Mouse (Mus musculus) brain, embryonic 18.5 days (tissue): ENCODE results near the gene Il16.

Experiments
- DNase-seq: peaks from one replicate; pipeline ENCODE4 v3.0.0-alpha.2; 2012; ENCODE audit warnings: low read depth, low spot score

Gene Il16

DNA sequence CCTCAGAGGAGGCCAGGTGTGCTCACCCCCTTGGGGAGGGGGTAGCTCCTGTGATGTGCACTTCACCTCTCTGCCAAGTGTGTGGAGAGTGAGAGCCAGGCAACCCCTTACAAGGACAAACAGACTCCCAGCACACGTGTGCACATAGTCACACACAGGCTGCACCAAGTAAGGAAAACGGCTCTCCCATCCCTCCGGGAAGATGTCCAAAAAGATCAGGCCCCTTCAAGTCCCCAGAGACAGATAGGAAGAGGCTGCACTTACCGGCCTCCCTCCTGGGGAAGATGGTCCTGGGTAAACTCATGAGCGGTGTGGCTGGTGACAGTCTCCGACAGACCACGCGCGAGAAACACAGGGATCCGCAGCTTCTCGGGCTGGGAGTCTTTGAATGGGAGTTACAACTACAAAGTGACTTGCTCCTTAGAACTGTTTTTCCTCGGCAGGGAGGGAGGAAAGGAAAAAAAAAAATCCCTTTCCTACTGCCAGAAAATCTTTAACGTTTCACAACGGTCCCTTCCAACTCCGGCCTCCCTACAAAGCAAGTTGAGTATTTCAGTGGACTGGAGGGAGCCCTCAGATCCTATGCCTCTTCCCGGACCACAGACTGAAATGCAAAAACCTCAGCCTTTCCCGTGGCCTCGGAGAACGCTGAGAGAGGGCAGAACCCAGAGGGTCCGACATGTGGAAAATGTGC lies at the start of gene Il16:
Gene Il16 (minus strand): TSS at position 314 of the 694 bp plus-strand sequence.
- DNase-seq: no peak

DNA sequence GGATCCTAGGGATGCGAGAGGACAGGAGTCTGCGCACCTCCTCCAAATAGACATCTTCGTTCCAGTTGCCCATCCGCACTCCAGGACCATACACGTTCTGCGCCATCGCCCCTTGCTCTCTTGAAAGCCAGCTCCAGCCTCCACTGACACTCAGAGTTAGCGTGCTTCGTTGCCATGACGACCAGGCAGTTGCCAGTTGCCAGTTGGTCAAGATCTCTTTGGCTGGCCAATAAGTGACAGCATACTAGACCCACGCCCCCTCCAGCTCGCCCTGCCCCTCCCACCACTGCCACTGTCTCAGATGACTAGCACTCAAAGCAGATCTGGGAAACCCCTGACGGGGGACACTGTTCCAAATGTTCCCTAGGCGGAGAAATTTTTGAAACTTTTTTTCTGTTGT lies 49.2 kb upstream of the Il16 start, which contains the start of gene Cfap161:
Gene Cfap161 (minus strand): TSS at position 176 of the 400 bp plus-strand sequence.
- DNase-seq: peak; percentile 42

DNA sequence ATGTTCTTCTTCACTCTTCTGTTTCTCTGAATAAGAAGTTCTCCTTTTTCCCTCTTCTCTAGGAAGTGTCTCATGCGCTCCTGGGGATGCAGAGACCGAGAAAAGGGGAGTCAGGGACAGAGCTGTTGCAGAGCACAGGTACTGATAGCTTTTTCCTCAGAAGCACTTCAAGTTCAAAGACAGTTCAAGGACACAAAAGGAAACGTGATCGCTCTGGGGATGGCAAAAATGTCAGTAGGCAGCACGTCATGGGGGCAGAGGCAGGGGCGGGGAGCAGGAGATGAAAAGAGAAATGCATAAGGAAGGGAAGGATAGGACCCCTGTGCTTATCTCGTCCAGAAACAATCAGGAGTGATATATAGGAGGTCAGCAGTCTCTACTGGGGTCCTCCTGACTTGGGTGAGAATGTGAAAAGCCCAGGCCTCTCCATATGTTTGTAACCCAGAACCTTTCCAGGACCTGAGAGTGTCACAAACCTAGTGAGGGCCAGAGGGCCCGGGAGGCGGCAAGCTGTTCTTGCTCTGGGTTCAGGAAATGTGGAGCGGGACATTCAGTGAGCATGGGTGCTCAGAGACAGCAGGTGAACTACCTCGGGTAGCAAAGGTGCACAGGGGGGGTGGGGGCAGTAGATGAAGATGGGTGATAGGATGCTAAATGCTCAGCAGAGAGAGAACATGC lies 48.6 kb upstream of the Il16 start:
- DNase-seq: no peak

DNA sequence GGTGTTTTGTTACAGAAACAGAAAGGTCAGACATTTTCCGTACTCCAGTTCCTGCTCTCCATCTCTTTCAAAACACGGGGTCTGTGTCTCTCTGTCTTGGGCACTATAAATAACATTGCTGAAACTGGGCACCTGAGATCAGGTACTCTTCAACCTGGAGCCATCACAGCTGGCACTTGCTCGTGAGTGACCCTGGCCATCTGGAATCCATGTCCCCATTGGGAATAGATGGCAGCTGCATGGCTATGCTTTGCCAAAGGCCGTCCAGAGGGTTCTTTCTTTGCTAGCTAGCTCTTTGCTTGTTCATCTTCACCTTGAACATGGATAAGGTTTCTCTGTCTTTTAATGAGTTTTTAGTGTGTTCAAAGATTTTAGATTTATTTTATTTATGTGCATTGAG lies 35.4 kb upstream of the Il16 start:
- DNase-seq: no peak

DNA sequence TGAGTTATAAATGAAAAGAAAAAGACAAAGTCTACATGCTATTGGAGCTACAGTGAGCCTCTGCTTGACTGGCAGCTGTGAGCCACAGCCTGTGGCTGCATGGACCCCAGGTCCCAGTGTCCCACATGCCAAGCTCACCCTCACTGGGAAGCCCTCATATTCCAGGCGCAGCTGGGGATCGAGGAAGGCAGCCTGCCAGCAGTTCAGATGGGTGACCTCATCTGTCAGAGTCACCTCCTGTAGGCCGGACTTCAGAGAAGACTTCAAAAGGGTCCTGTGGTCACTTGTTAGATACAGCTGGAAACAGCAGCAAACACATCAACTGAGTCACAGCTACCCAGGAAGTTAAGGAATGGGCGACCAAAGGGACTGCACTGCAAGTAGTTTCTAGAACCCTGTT lies 34.5 kb upstream of the Il16 start:
- no peak for DNase-seq

DNA sequence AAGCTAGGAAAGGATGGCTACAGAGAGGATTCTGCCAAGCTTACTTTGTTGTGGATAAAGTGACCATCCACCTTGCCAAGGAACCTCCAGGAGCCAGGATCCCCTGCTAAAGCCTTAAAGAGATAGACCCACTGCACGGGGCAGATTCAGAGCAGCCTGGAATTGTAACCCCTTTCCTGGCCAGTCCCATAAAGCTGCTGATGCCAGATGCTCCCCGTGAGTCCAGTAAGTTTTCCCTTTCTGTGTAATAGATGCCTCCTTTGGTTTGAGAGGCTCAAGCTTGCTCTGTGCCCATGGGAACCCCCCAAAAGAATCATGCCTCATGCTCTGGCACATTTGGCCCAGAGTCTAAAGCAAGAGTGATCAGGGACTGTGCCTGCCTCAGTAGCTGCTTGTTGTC lies 33.5 kb upstream of the Il16 start:
- DNase-seq: no peak

DNA sequence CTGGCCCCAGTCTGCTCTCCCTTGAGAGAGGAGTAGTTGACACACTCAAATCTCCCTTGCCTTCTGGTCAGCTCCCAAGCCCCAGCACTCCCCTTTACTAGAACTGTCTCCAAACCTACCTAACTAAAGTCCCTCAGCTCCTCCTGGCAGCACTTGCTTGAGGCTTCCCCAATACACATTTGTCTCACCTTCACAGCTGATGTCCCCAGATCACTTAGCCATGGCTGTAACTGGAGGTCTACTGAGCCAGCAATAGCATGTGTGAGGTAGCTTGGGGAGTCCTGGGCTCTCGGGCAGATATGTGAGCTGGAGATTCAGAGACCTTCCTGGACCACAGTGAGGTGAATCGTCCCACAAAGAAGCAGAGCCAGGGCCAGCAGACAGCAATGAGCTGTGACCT lies 33.0 kb upstream of the Il16 start:
- DNase-seq: no peak

DNA sequence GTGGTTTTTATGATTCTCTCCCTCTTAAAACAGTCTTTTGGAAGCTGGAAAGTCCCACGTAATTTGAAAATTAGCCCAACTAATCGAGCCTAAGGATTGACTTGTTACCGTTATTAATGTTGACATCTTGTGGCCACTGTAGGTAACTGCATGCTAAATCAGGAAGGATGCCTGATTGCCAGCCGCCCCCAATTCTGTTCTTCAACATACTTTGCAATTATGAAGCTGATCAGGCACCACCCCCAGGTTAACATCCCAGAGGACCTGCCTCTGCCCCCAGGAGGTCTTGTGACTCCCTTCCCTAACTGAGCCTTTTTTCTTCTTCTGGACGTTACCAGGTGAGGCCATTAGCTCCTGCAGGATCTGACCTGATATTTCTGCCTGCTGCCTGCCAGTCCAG lies 29.2 kb upstream of the Il16 start:
- DNase-seq: no peak

DNA sequence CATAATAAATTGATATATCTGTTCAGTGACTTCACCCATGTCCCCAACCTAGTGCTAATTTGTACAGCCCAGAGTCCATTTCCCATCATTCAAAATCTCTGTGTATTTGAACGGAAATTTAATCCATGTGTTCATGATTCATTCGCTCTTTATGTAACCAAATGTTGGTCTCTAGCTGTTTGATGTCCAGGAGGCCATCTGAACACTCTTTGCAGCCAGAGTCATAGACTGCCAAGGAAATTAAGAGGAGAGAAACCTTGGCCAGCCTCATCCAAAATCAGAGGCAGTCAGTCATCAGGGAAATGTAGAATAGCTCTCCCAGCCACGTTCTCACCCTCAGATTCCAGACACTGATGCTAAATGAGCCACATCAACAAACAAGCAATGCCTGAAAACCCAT lies 18.1 kb upstream of the Il16 start:
- no peak for DNase-seq

DNA sequence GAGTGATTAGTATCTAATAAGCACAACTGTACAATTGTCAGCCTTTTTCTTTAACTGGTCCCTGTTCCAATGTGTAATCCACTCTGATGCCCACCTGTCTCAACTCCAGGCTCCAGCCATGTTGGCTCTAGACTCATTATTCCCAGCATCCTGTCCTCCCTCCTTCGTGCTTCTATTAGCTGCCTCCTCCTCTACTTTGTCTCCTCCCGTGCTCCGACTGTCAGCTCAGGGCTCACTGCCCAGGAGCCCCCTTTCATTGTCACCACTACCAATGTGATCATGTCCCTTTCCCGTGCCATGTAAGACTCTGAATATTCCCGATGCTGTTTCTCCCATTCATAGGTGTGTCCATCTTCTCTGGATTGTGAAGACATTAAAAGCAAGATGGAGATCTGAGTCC lies 16.8 kb upstream of the Il16 start:
- DNase-seq: no peak

DNA sequence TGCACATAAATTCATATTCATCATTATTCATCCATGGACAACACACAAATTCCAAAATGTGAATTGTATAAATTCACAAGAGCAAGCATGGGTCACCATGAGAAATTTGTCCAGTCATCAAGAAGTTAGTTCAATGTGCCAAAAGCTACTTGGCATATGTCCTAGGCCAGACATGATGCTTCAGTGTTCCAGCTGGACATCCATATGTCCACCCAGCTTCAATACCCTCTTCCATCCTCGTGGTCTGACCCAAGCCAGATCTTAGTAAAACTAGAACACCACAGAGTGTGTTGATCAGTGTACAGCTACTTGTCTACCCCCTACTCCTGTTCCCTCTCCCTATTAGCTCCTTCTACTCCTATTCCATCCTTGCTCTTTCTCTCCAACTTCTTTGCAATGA lies 5.5 kb upstream of the Il16 start:
- DNase-seq: no peak

DNA sequence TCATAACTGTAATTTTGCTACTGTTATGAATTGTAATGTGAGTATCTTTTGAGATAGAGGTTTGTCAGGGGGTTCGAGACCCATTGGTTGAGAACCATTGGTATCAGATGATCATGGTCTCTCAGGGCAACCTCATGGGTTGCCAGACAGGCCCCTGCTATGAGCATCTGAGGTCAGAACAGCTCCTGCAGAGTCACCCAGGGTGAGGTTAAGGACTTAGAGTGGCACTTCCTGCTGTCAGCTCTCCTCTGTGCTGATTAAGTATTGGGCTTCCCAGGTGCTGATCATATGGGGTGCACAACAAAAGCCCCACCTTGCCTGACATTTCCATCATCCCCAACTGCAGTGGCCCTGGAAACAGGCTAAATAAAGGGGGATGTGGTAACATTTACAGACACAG lies 2.9 kb upstream of the Il16 start:
- no peak for DNase-seq

DNA sequence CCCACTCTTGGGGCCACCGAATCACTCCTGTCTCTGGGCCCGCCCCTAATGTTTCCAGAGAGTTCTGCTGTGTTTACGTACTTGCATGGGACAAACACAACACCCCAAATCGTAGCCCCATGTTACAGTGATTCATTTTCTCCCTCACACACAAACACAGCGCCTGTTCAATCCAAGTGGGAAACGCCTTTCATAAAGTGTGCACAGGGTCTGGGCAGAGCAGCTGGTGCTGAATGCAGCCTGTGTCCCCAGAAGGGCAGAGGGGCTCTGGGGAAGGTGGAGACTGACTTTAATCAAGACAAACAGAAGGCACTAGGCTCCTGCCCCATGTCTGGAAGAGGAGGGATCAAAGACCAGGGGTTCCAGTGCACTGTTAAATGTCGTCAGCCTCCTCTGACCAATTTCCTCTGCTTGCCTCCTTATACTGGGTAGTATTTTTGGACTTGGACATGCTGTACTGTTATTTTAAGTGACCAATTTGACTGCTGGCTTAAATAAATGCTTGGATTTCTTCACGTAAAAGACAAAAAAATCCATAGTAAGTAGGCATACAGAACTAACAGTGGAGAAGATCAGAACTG lies 671 bp upstream of the Il16 start:
- DNase-seq: no peak

DNA sequence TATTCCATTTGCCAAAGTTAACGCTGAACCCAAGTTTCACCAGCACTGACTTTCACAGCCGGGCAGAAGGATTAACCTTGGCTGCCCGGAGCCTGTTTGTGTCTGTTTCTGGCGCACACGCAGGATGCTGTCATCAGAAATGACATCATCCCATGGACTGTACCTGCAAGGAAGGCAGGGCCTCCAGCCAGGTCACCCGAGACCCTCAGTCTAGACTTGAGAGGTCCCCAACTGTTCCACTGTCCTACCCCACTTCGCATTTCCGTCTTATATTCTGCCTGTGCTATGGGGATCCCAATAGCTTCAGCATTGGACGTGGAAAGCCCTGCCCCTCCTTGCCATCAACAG lies 487 bp downstream of the Il16 start:
- DNase-seq: no peak

DNA sequence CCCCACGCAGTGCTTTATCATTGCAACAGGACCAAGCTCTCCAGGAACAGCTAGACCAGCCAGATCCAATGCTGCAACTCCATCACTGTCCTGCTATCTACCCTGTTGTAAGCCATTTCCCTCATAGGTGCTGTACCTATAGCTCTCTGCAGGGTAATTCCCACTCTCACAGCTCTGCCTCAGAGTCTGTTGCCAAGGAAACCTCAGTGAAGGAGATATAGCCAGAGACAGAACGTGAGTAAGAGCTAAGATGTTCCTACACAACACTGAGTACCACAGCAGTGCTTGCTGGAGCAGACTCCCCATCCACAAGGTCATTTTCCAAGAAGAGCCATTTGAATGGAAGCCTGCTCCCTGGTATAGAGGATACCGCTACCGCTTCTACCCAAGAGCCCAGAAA lies 1.3 kb downstream of the Il16 start:
- peak; percentile 8 for DNase-seq

DNA sequence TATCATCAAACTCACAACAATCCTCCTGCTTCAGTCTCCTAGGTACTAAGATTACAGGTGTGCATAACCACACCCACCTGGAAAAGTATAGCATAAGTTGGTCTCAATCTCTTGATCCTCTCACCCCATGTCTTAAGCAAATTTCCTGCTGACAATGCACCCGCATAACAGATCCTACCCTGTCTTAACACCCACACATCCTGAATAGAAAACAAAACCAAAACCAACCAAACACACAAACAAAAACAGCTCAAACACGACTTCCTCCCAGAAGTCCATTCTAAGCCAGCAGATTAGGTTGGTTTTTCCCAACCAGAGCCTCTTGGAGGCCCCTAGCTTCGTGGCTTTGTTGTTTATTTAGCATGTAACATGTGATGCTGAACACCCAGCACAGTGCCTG lies 2.8 kb downstream of the Il16 start:
- DNase-seq: no peak

DNA sequence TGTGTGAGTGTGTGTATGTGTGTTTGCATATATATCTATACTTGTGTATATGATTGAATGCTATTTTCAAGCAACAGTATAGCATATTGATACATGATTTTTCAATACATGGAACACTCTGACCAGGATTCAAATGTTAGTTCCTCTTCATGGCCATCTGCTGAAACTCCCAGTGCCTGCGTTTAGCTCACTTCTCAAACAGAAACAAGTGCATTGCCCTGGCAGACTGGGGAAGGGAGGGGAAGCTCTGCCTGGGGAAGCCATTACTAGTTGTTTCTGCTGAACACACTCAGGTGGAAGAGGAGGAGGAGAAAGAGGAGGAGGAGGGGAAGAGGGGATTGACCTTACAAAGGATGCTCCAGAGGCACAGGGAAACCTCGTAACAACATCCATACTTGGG lies 3.5 kb downstream of the Il16 start:
- DNase-seq: no peak

DNA sequence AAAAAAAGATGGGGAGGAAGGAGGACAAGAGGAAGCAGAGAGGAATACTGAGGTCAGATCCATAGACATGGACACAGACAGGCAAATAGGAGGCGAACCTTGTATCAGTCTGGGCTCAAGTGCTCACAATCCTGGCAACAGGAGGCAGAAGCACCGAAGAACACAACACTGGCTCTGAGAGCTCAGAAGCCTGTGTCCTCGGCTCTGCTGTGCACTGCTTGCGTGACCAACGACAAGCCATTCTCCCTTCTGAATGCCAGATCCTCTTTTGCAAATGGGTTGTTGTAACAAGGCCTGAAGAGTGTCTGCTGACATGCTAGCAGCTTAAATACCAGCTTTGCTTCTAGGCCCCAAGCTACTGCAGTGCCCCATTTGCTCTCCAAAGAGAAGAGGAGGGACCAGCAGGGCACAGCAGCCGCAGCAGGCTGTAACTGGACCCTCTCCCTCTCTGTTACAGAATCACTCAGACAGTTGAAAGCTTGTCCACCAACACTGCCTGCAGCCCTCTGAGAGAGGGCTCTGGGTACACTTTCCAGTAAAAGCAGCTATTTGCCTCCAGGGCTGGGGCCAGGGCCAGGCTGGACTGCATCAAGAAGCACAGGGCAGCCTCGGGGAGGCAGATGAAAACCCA lies 5.7 kb downstream of the Il16 start:
- no peak for DNase-seq

DNA sequence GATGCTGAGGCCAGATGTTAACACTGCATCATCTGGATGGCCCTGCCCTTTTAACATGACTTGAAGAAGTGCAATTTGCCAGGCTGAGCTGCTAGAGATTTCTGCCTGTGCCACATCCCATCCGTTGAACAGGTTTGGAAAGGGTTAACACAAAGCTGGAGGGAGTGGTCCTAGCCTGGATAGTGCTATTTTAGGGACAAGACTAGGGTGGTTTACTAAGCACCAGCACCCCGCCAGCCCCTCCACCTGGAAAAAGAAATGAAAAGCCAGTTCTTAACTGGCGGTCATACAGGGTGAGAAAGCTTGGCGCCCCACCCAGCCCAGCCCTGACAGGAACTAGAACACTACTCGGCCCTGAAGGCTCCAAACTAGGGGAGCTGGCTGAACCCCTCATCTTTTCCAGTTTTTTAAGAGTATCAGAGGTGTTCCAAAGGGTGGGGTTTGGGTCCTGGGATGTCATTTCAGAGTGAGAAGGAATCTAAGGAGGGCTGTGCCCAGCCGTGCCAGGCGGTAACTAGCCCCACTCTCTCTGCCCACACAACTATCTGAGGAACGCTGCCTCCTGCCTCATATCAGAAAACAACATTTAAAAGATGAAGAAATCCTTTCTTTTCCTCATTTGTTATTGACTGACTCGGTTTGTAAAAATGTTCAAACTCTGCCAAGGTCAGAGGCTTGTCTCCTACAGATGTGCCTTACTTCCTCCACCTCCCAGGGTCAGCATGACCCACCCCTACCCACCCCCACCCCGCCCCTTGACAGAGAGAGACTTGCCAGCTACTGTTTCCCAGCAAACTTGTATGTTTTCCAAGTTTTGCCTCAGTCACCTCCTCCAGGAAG lies 6.7 kb downstream of the Il16 start:
- DNase-seq: no peak

DNA sequence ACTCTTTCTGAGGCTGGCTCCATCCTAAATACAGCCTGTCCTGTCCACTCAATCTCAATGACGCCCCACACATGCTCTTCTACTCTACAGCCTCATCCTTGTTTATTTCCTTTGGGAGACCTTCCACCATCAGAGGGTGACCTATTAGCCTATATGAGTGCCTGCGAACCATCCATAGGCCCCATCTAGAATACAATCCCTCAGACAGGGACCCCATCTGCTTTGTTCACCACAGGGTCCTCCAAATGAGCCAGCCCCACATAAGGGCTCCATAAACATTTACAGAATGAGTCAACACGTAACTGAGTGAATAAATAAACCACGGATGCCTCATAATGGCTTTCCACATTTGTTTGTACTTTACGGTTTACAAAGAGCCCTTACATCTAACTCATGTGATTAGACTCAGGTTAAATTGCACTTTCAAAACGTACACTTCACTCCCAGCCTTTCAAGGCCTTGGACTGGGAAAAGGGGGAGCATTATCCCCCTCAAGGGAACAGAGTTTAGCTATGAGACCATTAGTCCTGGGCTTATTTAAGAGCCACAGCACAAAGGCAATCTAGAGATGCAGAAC lies 7.5 kb downstream of the Il16 start:
- DNase-seq: no peak

DNA sequence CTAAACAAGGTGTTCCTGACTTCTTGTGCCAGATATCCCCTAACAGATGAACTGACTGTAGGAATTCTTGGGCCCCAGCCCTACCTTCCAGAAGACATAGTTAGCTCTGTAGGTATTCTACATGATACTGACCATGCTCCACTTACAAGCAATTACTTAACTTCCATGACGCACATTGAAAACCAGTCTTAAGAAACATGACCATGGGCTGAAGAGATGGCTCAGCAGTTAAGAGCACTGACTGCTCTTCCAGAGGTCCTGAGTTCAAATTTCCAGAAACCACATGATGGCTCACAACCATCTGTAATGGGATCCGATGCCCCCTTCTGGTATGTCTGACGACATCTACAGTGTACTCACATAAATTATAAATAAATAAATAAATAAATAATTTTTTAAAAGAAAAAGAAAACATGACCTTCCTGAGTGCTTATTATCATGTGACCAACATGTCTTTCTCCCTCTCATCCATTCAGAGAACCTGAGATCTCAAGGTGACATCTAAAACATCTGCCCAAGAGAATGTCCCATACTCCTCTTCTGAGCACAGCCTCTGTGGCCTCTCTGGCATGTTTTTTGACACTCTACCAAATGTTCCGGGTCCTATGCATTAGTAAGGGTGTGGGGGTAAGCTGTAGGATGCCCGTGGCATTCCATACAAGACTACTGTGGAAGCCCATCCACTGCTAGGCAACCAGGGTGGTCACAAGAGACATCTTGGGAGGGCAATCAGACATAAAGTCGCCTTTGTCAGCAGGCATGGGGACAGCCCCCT lies 9.0 kb downstream of the Il16 start:
- DNase-seq: no peak
